ENCODE assay signal across 8 mouse cellular contexts in the genomic region with DNA sequence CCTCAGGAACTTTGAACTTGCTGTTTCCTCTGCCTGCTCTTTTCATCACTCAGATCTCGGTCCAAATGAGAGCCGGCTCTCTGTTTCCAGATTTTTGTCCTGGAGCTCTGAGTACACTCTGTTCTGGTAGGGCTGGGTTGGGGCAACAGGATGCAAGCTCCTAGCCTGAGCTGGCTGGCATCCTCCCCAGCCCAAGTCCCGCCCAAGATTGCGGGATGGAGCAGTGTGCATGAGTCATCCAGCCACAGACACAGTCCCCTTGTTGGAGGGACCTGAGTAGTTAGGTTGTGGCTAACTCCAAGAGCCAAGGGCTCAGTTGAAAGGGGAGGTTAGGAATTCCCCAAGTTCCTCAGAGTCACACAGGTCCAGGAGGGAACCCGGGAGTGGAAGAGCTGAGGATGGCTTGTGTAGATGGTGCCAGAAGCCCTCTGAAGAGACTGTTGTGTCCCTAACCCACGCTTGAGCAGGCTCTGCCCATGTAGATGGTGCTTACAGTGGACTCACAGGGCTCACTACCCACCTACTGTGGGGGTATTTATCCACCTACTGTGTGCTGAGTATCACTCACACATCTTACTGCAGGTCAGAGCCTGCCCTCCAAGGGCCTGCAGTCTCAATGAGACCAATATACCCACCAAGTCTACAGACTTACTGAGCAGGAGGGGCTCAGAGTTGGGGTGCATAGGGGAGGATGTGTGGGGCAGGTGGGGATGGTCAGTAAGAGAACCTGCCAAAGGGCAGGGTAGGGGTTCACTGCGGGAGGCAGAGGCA. TPM values are rescaled to one million over a fixed set of nuclear protein-coding genes. Genes with fewer than 3 reads are reported as not detected.
A peak's percentile ranks its signal among the peaks of the same experiment; 100 is the strongest.
DNase-seq lines count a peak whose midpoint lies in the region; ATAC-seq and TF ChIP-seq lines count a peak whose summit lies in the region.

No protein-coding gene starts in this region.

- no peak overlapping the region for H3K4me3 ChIP-seq in liver, postnatal 0 days (ENCODE audit: low read depth, low read length)
- no peak overlapping the region for H3K4me3 ChIP-seq in liver, embryonic 11.5 days (ENCODE audit: low read depth, low read length)
- no peak overlapping the region for H3K4me3 ChIP-seq in left cerebral cortex, adult 2 months
- H3K4me3 ChIP-seq in hindbrain, embryonic 11.5 days (ENCODE audit: low read depth, low read length), result no peak overlapping the region

- 61% methylated on average over 7 of the region's 7 CpGs for WGBS in liver, postnatal 0 days (ENCODE audit: insufficient replicate concordance)
- WGBS in liver, embryonic 11.5 days, result 67% methylated on average over 7 of the region's 7 CpGs
- WGBS in hindbrain, embryonic 11.5 days, result 84% methylated on average over 7 of the region's 7 CpGs

- H3K4me1 ChIP-seq in liver, postnatal 0 days (ENCODE audit: insufficient read depth), result peaks cover 22% of the 10 kb centered on the region
- peaks cover 4% of the 10 kb centered on the region; the same call in 1 of the 2 replicates for H3K4me1 ChIP-seq in liver, embryonic 11.5 days (replicated peaks; ENCODE audit: control insufficient read depth, insufficient read depth, low read length)
- H3K4me1 ChIP-seq in hindbrain, embryonic 11.5 days (replicated peaks; ENCODE audit: control insufficient read depth, insufficient read depth, low read length), result no peaks in the 10 kb centered on the region

- no peak overlapping the region for H3K4me2 ChIP-seq in liver, postnatal 0 days (ENCODE audit: low read depth, low read length)
- no peak overlapping the region for H3K4me2 ChIP-seq in liver, embryonic 11.5 days
- H3K4me2 ChIP-seq in hindbrain, embryonic 11.5 days (replicated peaks; ENCODE audit: low read depth, low read length), result no peak overlapping the region

- H3K27me3 ChIP-seq in liver, postnatal 0 days (ENCODE audit: insufficient read depth, low read length), result no peaks in the 10 kb centered on the region
- no peaks in the 10 kb centered on the region for H3K27me3 ChIP-seq in liver, embryonic 11.5 days (replicated peaks; ENCODE audit: control insufficient read depth, insufficient read depth, low read length)
- no peaks in the 10 kb centered on the region for H3K27me3 ChIP-seq in hindbrain, embryonic 11.5 days (ENCODE audit: control insufficient read depth, insufficient read depth, low read length)

- TF ChIP-seq CTCF in liver, postnatal 0 days (IDR thresholded peaks at IDR 0.05; ENCODE audit: low read depth), result no peak
- no peak for TF ChIP-seq CTCF in left cerebral cortex, adult 2 months (IDR thresholded peaks at IDR 0.05)

- peak; percentile 56; the same call in 1 of the 2 replicates for ATAC-seq in liver, postnatal 0 days
- ATAC-seq in liver, embryonic 11.5 days (replicated peaks; ENCODE audit: low FRiP score), result no peak
- peak; percentile 62 for ATAC-seq in megakaryocyte progenitor cell, adult 5-6 weeks (replicated peaks; ENCODE audit: poor library complexity)
- no peak for ATAC-seq in erythroblast, adult 5-6 weeks (replicated peaks; ENCODE audit: low FRiP score, poor library complexity, severe bottlenecking)
- ATAC-seq in hindbrain, embryonic 11.5 days (ENCODE audit: low FRiP score), result no peak

- H3K36me3 ChIP-seq in liver, postnatal 0 days (replicated peaks; ENCODE audit: insufficient read depth, low read length), result no peaks in the 10 kb centered on the region
- H3K36me3 ChIP-seq in liver, embryonic 11.5 days (ENCODE audit: control insufficient read depth, insufficient read depth, low read length), result no peaks in the 10 kb centered on the region
- H3K36me3 ChIP-seq in hindbrain, embryonic 11.5 days (ENCODE audit: control insufficient read depth, insufficient read depth, low read length), result no peaks in the 10 kb centered on the region

- H3K27ac ChIP-seq in liver, postnatal 0 days (ENCODE audit: low read depth), result no peak overlapping the region
- H3K27ac ChIP-seq in liver, embryonic 11.5 days (ENCODE audit: low read depth, low read length), result no peak overlapping the region
- H3K27ac ChIP-seq in left cerebral cortex, adult 2 months, result no peak overlapping the region
- no peak overlapping the region for H3K27ac ChIP-seq in hindbrain, embryonic 11.5 days (ENCODE audit: low read depth, low read length)

- H3K9me3 ChIP-seq in liver, postnatal 0 days (ENCODE audit: low read length), result no peaks in the 10 kb centered on the region
- no peaks in the 10 kb centered on the region for H3K9me3 ChIP-seq in liver, embryonic 11.5 days (ENCODE audit: control insufficient read depth, low read length)
- H3K9me3 ChIP-seq in hindbrain, embryonic 11.5 days (ENCODE audit: control insufficient read depth, low read length), result no peaks in the 10 kb centered on the region

- intact Hi-C loops in heart, postnatal 10 days (cut with DNase I), result no loop called here
- intact Hi-C loops in left cerebral cortex, adult 2 months (cut with DNase I), result loop anchor here (1.0 kb wide), 1 partner anchor 42 kb away; no protein-coding TSS in a partner anchor

- H3K9ac ChIP-seq in liver, postnatal 0 days (replicated peaks), result no peak overlapping the region
- H3K9ac ChIP-seq in liver, embryonic 11.5 days (ENCODE audit: low read depth, low read length), result no peak overlapping the region
- no peak overlapping the region for H3K9ac ChIP-seq in hindbrain, embryonic 11.5 days (ENCODE audit: low read depth, low read length)

- peak; percentile 43 for DNase-seq in liver, postnatal 0 days
- DNase-seq in liver, embryonic 11.5 days (ENCODE audit: low spot score), result no peak
- DNase-seq in adrenal gland, adult 2 months, result peak; percentile 91
- peak; percentile 46 to 53 for DNase-seq in heart, postnatal 10 days
- no peak for DNase-seq in left cerebral cortex, adult 2 months (ENCODE audit: extremely low spot score in 1 of 2, low spot score in 2 of 2)
- DNase-seq in hindbrain, embryonic 11.5 days (ENCODE audit: low spot score), result no peak

- no peak for TF ChIP-seq EP300 in liver, postnatal 0 days (IDR thresholded peaks at IDR 0.05; ENCODE audit: low read depth)

RNA-seq across cellular contexts. Expression of a gene that starts 17.0 kb away (rescaled TPM):
- 0.86 and 1.0 TPM in 2 replicates for polyA plus RNA-seq in liver, postnatal 0 days (2015; fragmentation: Nextera tagmentation; extraction: Ambion mirVana)
- 0.59 and 1.2 TPM in 2 replicates for polyA plus RNA-seq in liver, embryonic 11.5 days (2014; fragmentation: Nextera tagmentation; extraction: Ambion mirVana)
- total RNA-seq in adrenal gland, adult 2 months (2021), result 10 to 100 TPM; 13.7 to 21.8 TPM
- polyA plus RNA-seq in adrenal gland, adult 2 months (2012; rRNA removed), result 12.8 and 13.0 TPM in 2 replicates
- 1 to 10 TPM; 3.5 to 6.6 TPM for total RNA-seq in heart, postnatal 10 days (2021)
- total RNA-seq in megakaryocyte progenitor cell, adult 5-6 weeks (2015), result 5.7 and 7.7 TPM in 2 replicates
- total RNA-seq in megakaryocyte progenitor cell, adult 5-6 weeks (2017), result 6.0 and 7.0 TPM in 2 replicates
- total RNA-seq in erythroblast, adult 5-6 weeks (2015; ENCODE audit: low replicate concordance), result 1.7 and 3.8 TPM in 2 replicates
- 2.4 and 2.6 TPM in 2 replicates for total RNA-seq in erythroblast, adult 5-6 weeks (2017; ENCODE audit: low replicate concordance)
- total RNA-seq in left cerebral cortex, adult 2 months (2021), result 10 to 100 TPM; 49.6 to 60.3 TPM
- 0.34 and 0.40 TPM in 2 replicates for polyA plus RNA-seq in hindbrain, embryonic 11.5 days (2014; fragmentation: Nextera tagmentation; extraction: Ambion mirVana)

Comparison
In these comparisons a context has a peak if more than half of its experiments do, and no peak if none do; other contexts are left out.
1. ATAC-seq: peak in liver, postnatal 0 days (single experiment) and megakaryocyte progenitor cell, adult 5-6 weeks (single experiment); none in liver, embryonic 11.5 days (single experiment), erythroblast, adult 5-6 weeks (single experiment) and hindbrain, embryonic 11.5 days (single experiment).
2. DNase-seq: peak in liver, postnatal 0 days (single experiment), adrenal gland, adult 2 months (single experiment) and heart, postnatal 10 days (2 of 2); none in liver, embryonic 11.5 days (single experiment), left cerebral cortex, adult 2 months (0 of 2) and hindbrain, embryonic 11.5 days (single experiment).